Mouse (Mus musculus): ENCODE results near the gene Sf3b2.
A peak's percentile ranks its signal among the peaks of the same experiment; 100 is the strongest.

Sf3b2 gene

GRCm38 (mm10) chr19:5294972-5295735 is at the start of gene Sf3b2:
Sf3b2 (minus strand) TSS chr19:5295455.
- peak; percentile 92 to 95 for DNase-seq (ENCODE audit: low spot score in 2 of 2)

DNA sequence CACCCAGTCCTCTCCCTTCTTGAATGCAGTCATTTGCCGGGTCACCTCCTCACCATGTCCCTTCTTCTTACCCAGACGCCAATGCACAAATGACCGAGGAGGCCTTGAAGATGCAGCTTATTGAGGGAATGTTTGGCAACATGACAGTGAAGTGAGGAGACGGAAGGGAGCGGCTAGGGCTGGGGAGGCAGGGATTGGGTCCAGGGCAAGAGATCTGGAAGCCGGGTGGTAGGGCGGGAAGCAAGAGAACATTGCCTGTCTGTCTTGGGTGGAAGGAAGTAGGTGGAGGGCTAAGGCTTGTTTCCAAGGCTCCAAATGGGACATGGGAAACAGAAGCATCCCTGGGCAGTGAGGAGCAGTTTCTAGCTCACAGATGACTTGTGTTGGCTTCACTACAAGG is 46.1 kb upstream of the Sf3b2 start:
- DNase-seq (ENCODE audit: low spot score in 2 of 2) = no peak

- peak; percentile 44 to 69 for DNase-seq (ENCODE audit: low spot score in 2 of 2)
These were observed 42.7 kb upstream of the Sf3b2 start for GRCm38 (mm10) chr19:5337975-5338374.

DNA sequence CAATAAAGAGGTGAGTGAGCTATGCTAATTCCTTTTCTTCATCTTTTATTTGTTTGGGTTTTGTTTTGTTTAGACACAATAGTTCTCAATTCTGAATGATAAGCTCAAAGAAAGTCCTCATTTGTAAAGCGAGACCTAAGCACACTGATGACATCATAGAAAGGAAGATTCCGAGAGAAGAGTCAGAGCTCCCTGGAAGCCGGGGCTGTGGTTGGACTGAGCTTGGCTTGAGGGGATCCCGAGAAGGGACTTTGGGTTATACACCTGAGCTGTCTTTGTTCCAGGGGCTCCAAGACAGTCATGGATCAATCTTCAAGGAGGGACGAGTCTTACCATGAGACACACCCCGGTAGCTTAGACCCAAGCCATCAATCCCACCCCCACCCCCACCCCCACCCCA is 40.2 kb upstream of the Sf3b2 start, which contains the start of gene Catsper1:
Gene Catsper1, plus strand, starts transcription at position 301 of the 400 bp plus-strand sequence.
- DNase-seq (ENCODE audit: low spot score in 2 of 2) = no peak

- DNase-seq (ENCODE audit: low spot score in 2 of 2) = no peak
These were observed 39.5 kb upstream of the Sf3b2 start for GRCm38 (mm10) chr19:5334741-5335140.

DNA sequence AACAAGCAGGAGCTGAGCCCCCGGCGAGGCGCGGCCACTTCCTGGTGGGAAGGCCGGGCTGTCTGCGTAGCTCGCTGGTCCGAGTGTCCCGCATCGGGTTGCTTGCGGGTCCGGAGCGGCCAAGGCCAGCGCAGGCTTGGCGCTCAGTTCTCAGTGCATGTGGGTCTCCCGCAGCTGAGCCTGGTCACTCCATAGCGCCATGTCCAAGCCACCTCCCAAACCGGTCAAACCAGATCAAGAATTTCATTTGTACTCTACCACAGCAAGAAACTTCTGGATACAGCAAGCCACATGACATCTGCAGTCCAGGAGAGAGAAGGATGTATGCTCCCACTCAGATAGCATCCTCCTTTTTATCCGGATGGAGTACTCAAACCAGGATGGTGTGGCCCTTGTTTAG is 32.7 kb upstream of the Sf3b2 start:
- DNase-seq (ENCODE audit: low spot score in 2 of 2) = no peak

GRCm38 (mm10) chr19:5323801-5324200 is 28.5 kb upstream of the Sf3b2 start:
- no peak for DNase-seq (ENCODE audit: low spot score in 2 of 2)

DNA sequence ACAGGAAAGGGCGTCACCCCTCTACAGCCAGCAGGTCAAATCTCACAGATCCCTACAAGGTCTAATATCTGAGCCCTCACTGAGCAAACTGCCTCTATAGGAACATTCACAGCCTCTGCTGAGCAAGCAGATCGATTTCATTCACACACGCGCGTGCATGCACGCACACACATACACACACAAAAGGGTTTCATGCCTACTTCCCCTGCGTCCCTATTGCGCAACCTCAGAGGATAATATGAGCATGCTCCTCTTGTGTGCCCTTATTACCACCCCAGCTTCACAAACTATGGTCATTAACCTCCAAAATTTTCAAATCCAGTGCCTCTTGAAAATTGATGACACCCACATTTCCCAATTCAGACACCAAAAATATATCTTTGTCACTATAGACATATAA is 17.9 kb upstream of the Sf3b2 start:
- no peak for DNase-seq (ENCODE audit: low spot score in 2 of 2)

GRCm38 (mm10) chr19:5309025-5309424 is 13.8 kb upstream of the Sf3b2 start:
- no peak for DNase-seq (ENCODE audit: low spot score in 2 of 2)

DNA sequence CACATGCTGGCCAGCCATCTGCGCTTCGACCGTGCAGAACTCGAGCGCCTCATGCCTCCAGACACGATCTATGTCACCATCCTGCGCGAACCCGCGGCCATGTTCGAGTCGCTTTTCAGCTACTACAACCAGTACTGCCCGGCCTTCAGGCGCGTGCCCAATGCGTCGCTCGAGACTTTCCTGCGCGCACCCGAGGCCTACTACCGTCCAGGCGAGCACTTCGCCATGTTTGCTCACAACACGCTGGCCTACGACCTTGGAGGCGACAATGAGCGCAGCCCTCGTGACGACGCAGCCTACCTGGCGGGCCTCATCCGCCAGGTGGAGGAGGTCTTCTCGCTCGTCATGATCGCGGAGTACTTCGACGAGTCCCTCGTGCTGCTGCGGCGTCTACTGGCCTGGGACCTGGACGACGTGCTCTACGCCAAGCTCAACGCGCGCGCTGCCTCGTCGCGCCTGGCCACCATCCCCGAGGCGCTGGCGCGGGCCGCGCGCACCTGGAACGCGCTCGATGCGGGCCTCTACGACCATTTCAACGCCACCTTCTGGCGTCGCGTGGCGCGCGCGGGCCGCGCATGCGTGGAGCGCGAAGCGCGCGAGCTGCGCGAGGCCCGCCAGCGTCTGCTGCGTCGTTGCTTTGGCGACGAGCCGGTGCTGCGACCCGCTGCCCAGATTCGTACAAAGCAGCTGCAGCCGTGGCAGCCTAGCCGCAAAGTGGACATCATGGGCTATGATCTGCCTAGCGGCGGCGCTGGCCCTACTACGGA is 11.9 kb upstream of the Sf3b2 start:
- DNase-seq (ENCODE audit: low spot score in 2 of 2) = no peak

GRCm38 (mm10) chr19:5306279-5306678 is 11.0 kb upstream of the Sf3b2 start:
- no peak for DNase-seq (ENCODE audit: low spot score in 2 of 2)

DNA sequence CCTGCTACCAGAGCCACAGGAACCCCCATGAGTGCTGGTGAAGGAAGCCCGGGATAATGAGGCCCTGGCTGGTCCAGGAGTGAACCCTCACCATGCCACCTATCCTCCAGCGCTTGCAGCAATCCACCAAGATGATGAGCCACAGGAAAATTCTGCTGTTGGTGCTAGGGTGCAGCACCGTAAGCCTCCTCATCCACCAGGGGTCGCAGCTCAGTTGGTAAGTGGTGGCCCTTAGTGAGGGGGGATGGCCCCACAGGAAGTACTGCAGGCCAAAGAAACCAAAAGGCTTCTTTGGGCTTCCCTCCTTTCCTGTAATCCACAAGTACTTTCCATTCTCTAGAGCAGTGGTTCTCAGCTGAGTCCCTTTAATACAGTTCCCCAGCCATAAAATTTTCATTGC is 7.2 kb upstream of the Sf3b2 start:
- peak; percentile 51 to 63 for DNase-seq (ENCODE audit: low spot score in 2 of 2)

GRCm38 (mm10) chr19:5300588-5300987 is 5.3 kb upstream of the Sf3b2 start:
- no peak for DNase-seq (ENCODE audit: low spot score in 2 of 2)

DNA sequence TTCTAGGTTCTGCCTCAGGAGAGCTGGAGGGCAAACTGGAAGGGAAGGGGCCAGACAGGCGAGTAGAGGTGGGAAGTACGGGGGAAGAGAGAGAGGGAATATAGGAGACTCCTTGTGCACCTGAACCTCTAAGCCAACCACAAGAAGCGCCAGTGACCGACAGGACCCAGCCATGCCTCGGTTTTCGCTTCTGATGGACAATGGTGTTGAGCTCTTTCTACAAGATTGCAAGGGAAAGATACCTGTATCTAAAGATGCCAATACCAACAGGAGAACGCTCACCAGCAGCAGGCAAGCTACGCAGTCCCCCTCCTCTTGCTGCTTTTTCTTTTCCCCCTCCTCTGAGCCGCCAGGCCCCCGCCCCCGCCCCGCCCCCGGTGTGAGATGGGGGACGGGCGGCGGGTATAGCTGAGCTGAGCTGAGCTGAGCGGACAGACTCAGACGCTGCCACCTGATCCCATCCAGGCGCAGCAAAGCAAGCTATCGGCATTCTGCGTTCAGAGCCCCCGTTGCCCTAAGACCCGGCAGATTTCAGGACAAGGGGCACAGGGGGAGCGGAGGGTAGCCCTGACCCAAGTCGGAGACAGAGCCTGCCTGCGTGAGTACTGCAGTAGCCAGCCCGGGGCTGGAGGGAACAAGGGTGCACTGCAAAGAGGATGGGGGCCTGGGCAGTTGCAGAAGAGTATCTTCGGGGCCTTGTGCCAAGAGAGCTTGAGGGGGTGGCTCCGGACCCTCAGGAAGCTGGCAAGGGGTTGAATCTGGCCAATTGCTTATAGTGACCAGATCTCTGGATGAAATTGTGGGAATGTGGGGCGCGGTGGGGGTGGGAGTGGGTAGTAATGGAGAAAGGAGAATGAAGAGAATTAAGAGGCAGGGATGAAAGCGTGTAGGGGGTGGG is 2.9 kb upstream of the Sf3b2 start, which contains the start of gene Gal3st3:
Gene Gal3st3, plus strand, starts transcription at position 429 of the 898 bp plus-strand sequence.
- no peak for DNase-seq (ENCODE audit: low spot score in 2 of 2)

DNA sequence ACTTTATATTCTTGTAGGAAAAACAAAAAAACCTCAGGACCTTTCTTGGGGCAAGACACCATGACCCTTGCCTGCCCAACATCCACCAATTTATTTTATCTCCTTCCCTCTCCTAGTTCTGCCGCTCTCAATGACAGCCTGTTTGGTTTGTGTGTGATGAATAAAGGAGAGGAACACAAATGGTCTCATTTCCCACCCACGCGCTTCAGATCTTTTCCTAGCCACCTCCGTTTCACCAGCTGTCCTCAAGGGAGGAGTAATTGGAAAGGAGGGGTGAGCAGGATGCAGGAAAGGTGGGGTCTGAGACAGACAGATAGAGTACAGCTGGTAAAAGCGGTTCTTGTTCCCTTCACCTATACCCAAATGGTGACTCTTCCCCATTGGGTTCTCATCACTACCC is 1.4 kb upstream of the Sf3b2 start:
- no peak for DNase-seq (ENCODE audit: low spot score in 2 of 2)

DNA sequence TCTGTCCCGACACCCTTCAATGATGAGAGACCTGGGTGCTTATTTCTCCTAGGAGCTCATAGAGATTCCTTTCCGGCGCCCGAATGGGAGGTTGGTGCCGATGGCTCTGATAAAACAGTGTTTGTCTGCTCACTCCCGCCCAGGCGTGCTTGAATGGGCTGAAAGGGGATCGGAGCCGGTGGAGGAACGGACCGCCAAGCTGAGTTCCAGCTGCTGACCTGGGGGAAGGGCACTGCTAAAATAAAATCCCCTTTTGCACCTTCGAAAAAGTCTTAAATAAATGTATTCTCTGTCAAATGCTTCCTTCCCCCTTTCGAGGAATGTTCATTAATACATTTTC is 451 bp upstream of the Sf3b2 start:
- no peak for DNase-seq (ENCODE audit: low spot score in 2 of 2)

DNA sequence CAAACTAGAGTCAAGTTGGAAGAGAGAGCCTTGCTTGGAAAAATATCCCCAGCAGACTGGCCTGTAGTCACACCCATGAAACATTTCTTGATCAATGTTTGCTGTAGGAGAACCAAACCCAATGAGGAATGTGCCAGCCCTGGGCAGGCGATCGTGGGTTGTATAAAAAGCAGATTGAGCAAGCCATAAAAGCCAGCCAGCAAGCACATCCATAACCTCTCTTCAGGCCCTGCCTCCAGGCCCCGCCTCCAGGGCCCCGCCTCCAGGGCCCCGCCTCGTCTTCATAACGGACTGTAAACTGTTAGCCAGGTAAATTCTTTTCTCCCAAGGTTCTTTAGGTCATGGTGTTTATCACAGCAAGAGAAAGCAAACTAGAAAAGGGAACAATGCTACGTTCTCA is 16.9 kb downstream of the Sf3b2 start:
- no peak for DNase-seq (ENCODE audit: low spot score in 2 of 2)

DNA sequence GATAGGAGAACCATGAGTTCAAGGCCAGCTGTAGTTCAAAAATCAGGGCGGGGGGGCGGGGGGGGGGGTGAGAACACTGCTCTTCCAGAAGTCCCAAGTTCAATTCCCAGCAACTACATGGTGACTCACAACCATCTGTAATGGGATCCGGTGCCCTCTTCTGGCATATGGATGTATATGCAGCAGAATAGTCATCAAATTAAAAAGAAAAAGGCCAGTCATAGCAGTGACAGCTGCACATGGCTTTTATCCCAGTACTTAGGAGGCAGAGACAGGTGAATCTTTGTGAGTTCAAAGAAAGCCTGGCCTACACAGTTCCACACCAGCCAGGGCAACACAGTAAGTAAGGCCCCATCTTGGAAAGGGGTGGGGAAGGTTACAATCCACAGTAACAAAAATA is 18.1 kb downstream of the Sf3b2 start:
- DNase-seq (ENCODE audit: low spot score in 2 of 2) = no peak

GRCm38 (mm10) chr19:5276531-5276930 is 18.7 kb downstream of the Sf3b2 start:
- DNase-seq (ENCODE audit: low spot score in 2 of 2) = no peak

GRCm38 (mm10) chr19:5275736-5276135 is 19.5 kb downstream of the Sf3b2 start:
- DNase-seq (ENCODE audit: low spot score in 2 of 2) = no peak

GRCm38 (mm10) chr19:5274641-5275040 is 20.6 kb downstream of the Sf3b2 start:
- DNase-seq (ENCODE audit: low spot score in 2 of 2) = no peak

- no peak for DNase-seq (ENCODE audit: low spot score in 2 of 2)
These were observed 21.3 kb downstream of the Sf3b2 start for GRCm38 (mm10) chr19:5273916-5274315.
